Mouse (Mus musculus) forebrain, embryonic 11.5 days (tissue): Measurements from ENCODE around the gene Frem2. TPM values are rescaled to one million over a fixed set of nuclear protein-coding genes. Genes with fewer than 3 reads are reported as not detected.

ENCODE experiments used
- ATAC-seq: fragments of 200-750 bp; cut with Nextera tagmentation; replicated peaks from 2 replicates; pipeline ENCODE4 v1.8.0; 2017; ENCODE audit warnings: moderate TSS enrichment; ENCODE audit not compliant: low FRiP score
- DNase-seq: peaks from one replicate; pipeline ENCODE4 v3.0.0-alpha.2; 2017; ENCODE audit warnings: low spot score
- H3K27ac ChIP-seq: fragments of 300-500 bp; sonication (generic); 2 replicates; pipeline ENCODE4 v1.5.1; 2014; ENCODE audit warnings: low read depth, low read length
- H3K27me3 ChIP-seq: fragments of 300-500 bp; sonication (generic); 2 replicates; pipeline ENCODE4 v1.6.1; 2014; ENCODE audit warnings: mild to moderate bottlenecking, low read length, mixed read lengths; ENCODE audit not compliant: control insufficient read depth, insufficient read depth
- H3K36me3 ChIP-seq: fragments of 300-500 bp; sonication (generic); 2 replicates; pipeline ENCODE4 v1.6.1; 2014; ENCODE audit warnings: mild to moderate bottlenecking, low read length, moderate library complexity, mixed read lengths; ENCODE audit not compliant: control insufficient read depth, insufficient read depth
- H3K4me1 ChIP-seq: fragments of 300-500 bp; sonication (generic); replicated peaks from 2 replicates; pipeline ENCODE4 v1.6.1; 2014; ENCODE audit warnings: low read length, mixed read lengths; ENCODE audit not compliant: control insufficient read depth, insufficient read depth
- H3K4me2 ChIP-seq: fragments of 300-500 bp; sonication (generic); 2 replicates; pipeline ENCODE4 v1.6.1; 2014; ENCODE audit warnings: low read depth, mild to moderate bottlenecking, low read length, moderate library complexity, mixed read lengths; ENCODE audit not compliant: severe bottlenecking
- H3K4me3 ChIP-seq: fragments of 300-500 bp; sonication (generic); 2 replicates; pipeline ENCODE4 v1.5.1; 2014; ENCODE audit warnings: low read depth, low read length
- H3K9ac ChIP-seq: fragments of 300-500 bp; sonication (generic); 2 replicates; pipeline ENCODE4 v1.6.1; 2014; ENCODE audit warnings: low read length
- H3K9me3 ChIP-seq: fragments of 300-500 bp; sonication (generic); 2 replicates; pipeline ENCODE4 v1.6.1; 2016; ENCODE audit warnings: low read length, mixed read lengths; ENCODE audit not compliant: control insufficient read depth
- WGBS: fragments of 180-500 bp; shearing (Covaris S2); extraction: QIAGEN DNeasy Blood & Tissue Kit; methylation state at CpG from one replicate; pipeline ENCODE4 v1.1.7; 2014; 5-methylcytosine and 5-hydroxymethylcytosine counted together
- polyA plus RNA-seq: library from polyadenylated mRNA; unstranded; fragments of >200 nt; fragmentation: Nextera tagmentation; extraction: Ambion mirVana; gene quantifications from 2 replicates; pipeline ENCODE4 v1.2.1, GENCODE M21; 2014

Gene Frem2
- polyA plus RNA-seq, 1 experiment from 2014 or later: 2.7 TPM

DNA sequence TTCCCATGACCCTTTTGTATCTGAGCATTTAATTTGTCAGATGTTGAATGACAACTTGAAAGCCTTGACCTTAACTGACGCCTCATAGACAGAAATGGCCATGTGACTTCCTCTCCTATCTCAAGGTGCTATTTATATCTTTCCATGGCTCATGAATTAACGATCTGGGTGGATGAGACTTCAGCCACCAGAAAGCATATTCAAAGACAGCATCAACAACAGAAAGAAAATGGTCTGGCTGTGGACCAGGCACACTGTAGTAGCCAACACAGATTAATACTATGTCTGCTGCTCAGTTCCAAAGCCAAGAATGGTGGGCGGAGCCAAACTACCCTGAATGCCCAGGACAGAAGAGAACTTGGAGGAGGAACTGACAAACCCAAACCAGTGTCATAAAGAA, 21.2 kb downstream of the Frem2 start:
- Histone ChIP-seq H3K9ac (no peak overlapping the region), H3K27me3 (no peaks in the 10 kb centered on the region), H3K36me3 (no peaks in the 10 kb centered on the region), H3K4me1 (no peaks in the 10 kb centered on the region), H3K9me3 (no peaks in the 10 kb centered on the region), H3K4me3 (no peak overlapping the region), H3K4me2 (no peak overlapping the region), H3K27ac (no peak overlapping the region)
- no peak for ATAC-seq
- DNase-seq: no peak
- WGBS: 77% methylated on average over 3 of the region's 3 CpGs

DNA sequence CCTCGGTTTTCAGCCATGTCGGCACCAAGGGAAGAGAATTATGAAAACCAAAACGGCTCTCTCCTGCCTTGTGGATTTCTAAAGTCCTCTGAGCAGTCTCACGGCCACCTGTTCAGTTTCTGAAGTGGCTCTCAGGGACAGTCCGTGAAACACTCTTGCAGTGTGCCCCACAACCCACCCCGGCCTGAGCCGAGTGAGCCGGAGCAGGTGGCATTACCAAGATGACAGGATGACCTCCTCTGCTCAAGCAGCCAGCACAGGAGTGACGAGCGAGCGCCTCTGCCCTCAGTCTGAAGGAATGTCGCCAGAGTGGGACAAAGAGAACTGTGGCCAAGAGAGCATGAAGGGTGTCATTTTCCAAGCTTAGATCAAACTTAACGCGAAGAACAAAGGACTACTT, 26.0 kb downstream of the Frem2 start:
- Histone ChIP-seq H3K9ac (no peak overlapping the region), H3K27me3 (no peaks in the 10 kb centered on the region), H3K4me2 (no peak overlapping the region), H3K36me3 (no peaks in the 10 kb centered on the region), H3K27ac (no peak overlapping the region), H3K9me3 (no peaks in the 10 kb centered on the region), H3K4me1 (no peaks in the 10 kb centered on the region), H3K4me3 (no peak overlapping the region)
- DNase-seq (no peak), ATAC-seq (no peak; the same call in 1 of the 2 replicates)
- 64% methylated on average over 14 of the region's 14 CpGs for WGBS

DNA sequence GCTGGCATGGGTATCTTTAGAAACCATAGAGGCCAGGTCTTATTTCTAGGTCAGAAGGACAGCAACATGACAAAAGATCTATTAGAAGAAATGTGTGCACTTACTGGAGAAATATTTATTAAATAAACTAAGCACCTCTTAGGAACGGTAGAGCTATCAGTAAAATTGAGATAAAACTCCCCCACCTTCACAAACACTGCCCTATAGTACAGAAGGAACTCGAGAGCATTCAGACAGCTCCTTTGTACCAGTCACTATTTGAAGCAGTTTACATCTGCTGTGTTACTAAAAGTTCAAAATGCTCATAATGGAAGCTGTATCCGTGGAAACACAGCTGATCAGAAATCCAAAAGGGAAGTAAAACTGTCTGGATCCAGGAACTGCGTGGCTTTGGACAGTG, 26.5 kb downstream of the Frem2 start:
- H3K27ac ChIP-seq: no peak overlapping the region
- ATAC-seq: no peak
- H3K9me3 ChIP-seq: no peaks in the 10 kb centered on the region
- WGBS: 74% methylated on average over 4 of the region's 4 CpGs
- no peak overlapping the region for H3K9ac ChIP-seq
- H3K4me1 ChIP-seq: no peaks in the 10 kb centered on the region
- H3K4me3 ChIP-seq: no peak overlapping the region
- H3K27me3 ChIP-seq: no peaks in the 10 kb centered on the region
- H3K36me3 ChIP-seq: no peaks in the 10 kb centered on the region
- H3K4me2 ChIP-seq: no peak overlapping the region
- no peak for DNase-seq

DNA sequence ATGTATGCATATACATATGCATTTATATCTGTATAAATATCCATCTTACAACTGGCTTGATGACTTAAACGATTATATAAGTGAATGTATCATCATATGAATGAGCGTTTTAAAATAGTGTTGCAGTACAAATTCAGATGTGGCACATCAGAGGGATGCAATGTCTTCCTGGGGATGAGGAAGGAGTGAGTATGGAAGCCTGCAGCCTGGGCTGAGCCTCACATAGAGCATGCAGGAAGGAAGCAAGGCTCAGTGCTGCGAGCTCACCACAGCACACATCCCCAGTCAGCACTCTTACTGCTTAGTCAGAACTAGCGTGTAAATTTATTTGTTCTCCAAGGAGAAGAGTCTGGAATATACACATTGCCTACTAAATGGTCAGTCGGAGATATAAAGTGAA, 27.2 kb downstream of the Frem2 start:
- Histone ChIP-seq H3K4me2 (no peak overlapping the region), H3K27me3 (no peaks in the 10 kb centered on the region), H3K9me3 (no peaks in the 10 kb centered on the region), H3K9ac (no peak overlapping the region), H3K36me3 (no peaks in the 10 kb centered on the region), H3K4me3 (no peak overlapping the region), H3K27ac (no peak overlapping the region), H3K4me1 (no peaks in the 10 kb centered on the region)
- 89% methylated on average over 5 of the region's 5 CpGs for WGBS
- no peak for ATAC-seq
- no peak for DNase-seq

DNA sequence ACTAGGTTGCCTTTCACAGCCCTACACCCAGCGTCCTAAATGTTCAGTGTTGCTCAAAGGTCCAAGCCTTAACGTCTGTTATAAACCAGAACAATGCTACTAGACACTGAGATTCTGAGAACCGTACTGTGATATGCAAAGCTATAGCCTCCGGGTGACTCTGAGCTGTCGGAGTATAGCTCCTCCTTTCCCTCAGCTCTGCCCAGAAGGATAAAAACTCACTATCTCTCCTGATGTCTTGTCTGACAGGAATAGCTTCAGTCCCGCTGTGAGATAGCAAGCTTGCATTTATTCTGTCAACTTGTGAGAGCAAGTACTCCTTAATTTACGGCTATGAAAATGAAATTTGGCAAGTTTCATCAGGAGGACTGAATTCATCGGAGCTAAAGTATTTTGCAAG, 33.9 kb downstream of the Frem2 start:
- ATAC-seq: no peak

DNA sequence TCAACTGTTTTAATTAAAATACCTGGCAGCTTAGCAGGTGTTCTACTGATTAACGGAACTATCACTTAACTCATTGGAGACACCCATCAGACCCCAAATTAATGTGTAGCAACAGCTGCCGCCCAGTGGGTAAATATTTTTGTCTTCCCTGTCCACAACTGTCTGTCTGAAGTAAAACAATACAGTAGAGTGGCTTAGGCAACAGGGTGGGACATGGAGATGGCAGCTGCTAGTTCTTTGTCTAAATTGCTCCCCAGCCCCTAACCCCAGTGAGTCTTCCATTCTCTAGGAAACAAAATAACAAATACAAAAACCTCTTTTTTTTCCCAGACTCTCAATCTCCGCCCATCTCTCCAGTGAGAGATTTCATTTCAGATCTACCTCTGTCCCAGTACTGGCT, 36.2 kb downstream of the Frem2 start:
- Histone ChIP-seq H3K4me3 (no peak overlapping the region), H3K27ac (no peak overlapping the region), H3K36me3 (no peaks in the 10 kb centered on the region), H3K9ac (no peak overlapping the region), H3K9me3 (no peaks in the 10 kb centered on the region), H3K4me2 (no peak overlapping the region), H3K27me3 (no peaks in the 10 kb centered on the region), H3K4me1 (no peaks in the 10 kb centered on the region)
- ATAC-seq: no peak
- WGBS: 78% methylated on average over 3 of the region's 3 CpGs
- no peak for DNase-seq

More for the DNA sequence above, 33.9 kb downstream of the Frem2 start:
- H3K36me3 ChIP-seq: no peaks in the 10 kb centered on the region
- no peak overlapping the region for H3K27ac ChIP-seq
- no peak overlapping the region for H3K9ac ChIP-seq
- DNase-seq: no peak
- no peaks in the 10 kb centered on the region for H3K4me1 ChIP-seq
- WGBS: 87% methylated on average over 8 of the region's 8 CpGs
- no peak overlapping the region for H3K4me2 ChIP-seq
- H3K27me3 ChIP-seq: no peaks in the 10 kb centered on the region
- no peak overlapping the region for H3K4me3 ChIP-seq
- H3K9me3 ChIP-seq: no peaks in the 10 kb centered on the region

DNA sequence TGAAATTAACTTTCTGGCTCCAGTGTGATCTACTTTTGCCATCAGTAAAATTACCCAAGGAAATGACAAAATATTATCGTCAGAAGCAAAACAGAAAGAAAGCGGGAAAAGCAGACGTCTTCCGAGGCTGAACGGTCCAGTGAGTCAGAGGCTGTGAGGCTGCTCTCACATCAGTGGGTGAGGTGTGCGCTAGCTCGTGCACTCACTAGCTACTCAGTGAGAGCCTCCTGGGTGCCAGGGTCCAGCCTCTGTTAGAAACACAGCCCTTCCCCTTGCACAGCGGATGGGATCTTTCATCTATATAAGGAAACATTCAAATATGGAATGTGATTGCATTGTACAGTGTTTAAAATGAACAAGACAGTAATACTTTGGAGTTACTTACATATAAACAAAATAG, 36.8 kb downstream of the Frem2 start:
- no peak overlapping the region for H3K4me2 ChIP-seq
- 91% methylated on average over 8 of the region's 8 CpGs for WGBS
- H3K36me3 ChIP-seq: no peaks in the 10 kb centered on the region
- no peak overlapping the region for H3K4me3 ChIP-seq
- no peak for ATAC-seq
- no peak overlapping the region for H3K27ac ChIP-seq
- no peaks in the 10 kb centered on the region for H3K27me3 ChIP-seq
- no peaks in the 10 kb centered on the region for H3K9me3 ChIP-seq
- H3K9ac ChIP-seq: no peak overlapping the region
- no peak for DNase-seq
- no peaks in the 10 kb centered on the region for H3K4me1 ChIP-seq

DNA sequence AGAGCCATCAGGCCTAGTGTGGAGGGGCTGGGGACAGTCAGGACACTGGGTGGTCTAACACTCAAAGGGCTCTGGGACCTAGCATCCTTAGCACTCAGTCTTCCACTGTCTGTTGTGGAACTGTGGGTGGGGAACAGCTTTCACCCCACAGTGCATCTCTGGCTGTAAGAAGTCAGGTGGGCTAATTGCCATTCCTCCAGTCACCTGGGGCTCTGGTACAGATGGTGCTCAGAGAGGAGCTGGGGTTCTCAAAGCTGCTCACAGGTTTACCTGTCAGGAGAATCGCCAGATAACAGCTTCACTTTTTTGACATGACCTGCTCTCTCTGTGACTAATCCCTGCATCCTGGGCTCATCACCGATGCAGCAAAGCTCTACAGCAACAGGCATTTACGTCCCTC, 46.0 kb downstream of the Frem2 start:
- H3K9ac ChIP-seq: no peak overlapping the region
- no peaks in the 10 kb centered on the region for H3K4me1 ChIP-seq
- no peak overlapping the region for H3K4me3 ChIP-seq
- no peak overlapping the region for H3K4me2 ChIP-seq
- H3K36me3 ChIP-seq: no peaks in the 10 kb centered on the region
- H3K27ac ChIP-seq: no peak overlapping the region
- 78% methylated on average over 3 of the region's 3 CpGs for WGBS
- DNase-seq: no peak
- no peak for ATAC-seq
- no peaks in the 10 kb centered on the region for H3K9me3 ChIP-seq
- no peaks in the 10 kb centered on the region for H3K27me3 ChIP-seq

DNA sequence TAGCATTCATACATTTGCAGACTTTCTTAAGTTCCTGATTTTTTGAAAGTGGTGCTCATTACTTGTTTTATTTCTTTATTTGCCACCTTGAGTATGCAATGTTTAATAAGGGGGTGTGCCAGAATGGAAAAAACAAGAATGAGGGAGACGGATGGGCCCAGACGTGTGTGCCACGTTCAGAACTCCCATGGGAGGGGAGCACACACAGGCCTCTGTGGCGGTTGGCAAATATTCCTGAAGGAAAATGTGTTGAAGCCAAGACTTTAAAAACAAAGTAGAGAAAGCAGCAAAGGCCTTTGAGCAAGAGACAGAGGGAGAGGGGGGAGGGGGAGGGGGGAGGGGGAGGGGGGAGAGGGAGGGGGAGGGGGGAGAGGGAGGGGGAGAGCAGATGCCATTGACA, 47.3 kb downstream of the Frem2 start:
- 79% methylated on average over 4 of the region's 4 CpGs for WGBS
- H3K9me3 ChIP-seq: no peaks in the 10 kb centered on the region

More for the DNA sequence above, 47.3 kb downstream of the Frem2 start:
- no peak overlapping the region for H3K4me3 ChIP-seq
- ATAC-seq: no peak
- H3K4me2 ChIP-seq: no peak overlapping the region
- no peak overlapping the region for H3K9ac ChIP-seq
- H3K36me3 ChIP-seq: no peaks in the 10 kb centered on the region
- no peaks in the 10 kb centered on the region for H3K27me3 ChIP-seq
- DNase-seq: no peak
- H3K27ac ChIP-seq: no peak overlapping the region
- H3K4me1 ChIP-seq: no peaks in the 10 kb centered on the region
